Mouse (Mus musculus): ENCODE measurements at regions not wholly inside any gene's neighbourhood (a gene's known extent, or its start where the extent isn't known, plus 50 kb on each side); places are given as distances from the start of the nearest gene placed in this dataset.

DNA sequence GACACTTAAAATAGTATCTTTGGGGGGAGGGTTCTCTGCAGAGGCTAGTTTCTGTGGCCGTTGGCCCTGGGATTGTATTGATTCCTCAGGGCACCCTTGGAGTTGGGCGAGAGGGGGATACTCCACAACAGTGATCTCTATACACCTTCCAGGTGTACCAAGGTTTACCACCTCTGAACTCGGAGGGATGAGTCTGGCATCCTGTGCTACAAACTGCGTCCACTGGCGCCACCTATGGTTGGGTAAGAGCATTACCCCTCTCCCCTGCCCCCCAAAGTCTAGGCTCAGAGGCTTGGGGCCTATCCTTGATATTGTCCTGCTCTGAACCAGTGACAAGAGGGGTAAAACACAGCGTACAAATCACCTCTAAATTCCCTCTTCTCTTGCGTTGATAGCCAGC, 62.2 kb downstream of the Gm17728 start:
- TF ChIP-seq CTCF (IDR thresholded peaks at IDR 0.05; ENCODE audit: borderline replicate concordance, insufficient read depth, low read length): 0 out of 2 replicates have a peak, but pooled peaks have one; percentile 11
- no peak for TF ChIP-seq POLR2A (IDR thresholded peaks at IDR 0.05; ENCODE audit: low read depth, low read length)
- H3K27ac ChIP-seq (ENCODE audit: insufficient read depth, low read length): no peak overlapping the region
- H3K4me1 ChIP-seq (ENCODE audit: control insufficient read depth, insufficient read depth, low read length): no peaks in the 10 kb centered on the region
- no peak overlapping the region for H3K4me3 ChIP-seq (ENCODE audit: insufficient read depth, low read length)

DNA sequence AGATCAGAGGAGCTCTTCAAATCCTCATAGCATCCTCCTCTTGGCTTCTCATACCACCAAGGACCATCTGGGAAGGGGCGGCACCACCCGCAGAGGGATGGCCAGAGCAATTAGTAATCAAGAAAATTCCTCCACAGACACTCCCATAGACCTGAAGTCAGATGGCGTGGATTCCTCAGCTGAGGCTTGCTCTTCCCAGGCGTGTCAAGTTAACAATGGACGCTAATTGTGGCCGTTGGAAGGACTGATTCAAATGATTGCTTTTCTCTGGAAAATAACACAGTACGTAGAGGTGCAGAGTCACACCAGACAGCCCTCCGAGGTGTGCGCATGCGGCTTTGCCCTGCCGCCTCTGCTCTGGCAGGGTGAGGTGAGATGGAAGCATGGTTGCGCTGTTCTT, 62.7 kb downstream of the Gm17728 start:
- no peak overlapping the region for H3K27ac ChIP-seq (ENCODE audit: insufficient read depth, low read length)
- no peak for TF ChIP-seq CTCF (IDR thresholded peaks at IDR 0.05; ENCODE audit: borderline replicate concordance, insufficient read depth, low read length)
- no peak for TF ChIP-seq POLR2A (IDR thresholded peaks at IDR 0.05; ENCODE audit: low read depth, low read length)
- no peaks in the 10 kb centered on the region for H3K4me1 ChIP-seq (ENCODE audit: control insufficient read depth, insufficient read depth, low read length)
- no peak overlapping the region for H3K4me3 ChIP-seq (ENCODE audit: insufficient read depth, low read length)

DNA sequence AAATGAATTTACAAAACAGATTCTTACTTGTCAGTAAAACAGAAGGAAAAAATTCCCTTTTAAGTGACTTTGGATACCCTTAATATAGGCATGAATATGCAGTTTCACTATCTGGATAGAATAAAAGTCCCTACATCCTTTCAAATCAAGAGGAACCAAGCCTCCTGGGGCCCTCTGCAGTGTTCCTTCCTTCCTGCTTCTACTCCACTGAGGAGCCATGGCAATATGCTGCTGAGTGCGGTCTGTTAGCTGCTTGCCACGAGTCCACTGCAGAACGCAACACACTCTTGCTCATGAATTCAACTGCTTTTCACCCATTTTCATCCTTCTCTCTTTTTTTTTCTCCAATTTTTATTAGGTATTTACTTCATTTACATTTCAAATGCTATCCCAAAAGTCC, 107.5 kb downstream of the Gm17728 start:
- no peaks in the 10 kb centered on the region for H3K4me1 ChIP-seq (ENCODE audit: control insufficient read depth, insufficient read depth, low read length)
- H3K4me3 ChIP-seq (ENCODE audit: insufficient read depth, low read length): no peak overlapping the region
- H3K27ac ChIP-seq (ENCODE audit: insufficient read depth, low read length): no peak overlapping the region
- no peak for TF ChIP-seq POLR2A (IDR thresholded peaks at IDR 0.05; ENCODE audit: low read depth, low read length)
- TF ChIP-seq CTCF (IDR thresholded peaks at IDR 0.05; ENCODE audit: borderline replicate concordance, insufficient read depth, low read length): no peak

DNA sequence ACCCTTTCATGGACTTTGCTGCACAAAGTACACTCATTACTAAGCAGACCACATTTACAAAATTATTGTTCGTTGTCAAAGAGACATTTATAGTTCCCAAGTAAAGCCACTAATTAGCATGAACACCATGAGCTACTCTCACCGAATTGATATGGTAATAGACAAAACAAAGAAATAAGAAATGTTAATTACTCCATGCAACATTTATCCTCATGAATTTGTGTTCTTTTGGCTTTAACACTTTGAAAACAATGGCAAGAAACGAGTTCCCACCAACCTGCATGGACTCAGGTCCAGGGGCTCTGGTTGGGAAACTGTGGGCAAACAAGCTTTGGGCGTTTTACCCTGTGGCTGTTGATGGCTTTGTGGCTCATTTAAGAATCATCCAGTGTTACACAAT, 114.2 kb downstream of the Gm17728 start:
- TF ChIP-seq CTCF (IDR thresholded peaks at IDR 0.05; ENCODE audit: borderline replicate concordance, insufficient read depth, low read length): no peak
- no peak for TF ChIP-seq POLR2A (IDR thresholded peaks at IDR 0.05; ENCODE audit: low read depth, low read length)
- Histone ChIP-seq H3K4me1 (ENCODE audit: control insufficient read depth, insufficient read depth, low read length) (peaks cover 8% of the 10 kb centered on the region), H3K4me3 (ENCODE audit: insufficient read depth, low read length) (no peak overlapping the region), H3K27ac (ENCODE audit: insufficient read depth, low read length) (no peak overlapping the region)

DNA sequence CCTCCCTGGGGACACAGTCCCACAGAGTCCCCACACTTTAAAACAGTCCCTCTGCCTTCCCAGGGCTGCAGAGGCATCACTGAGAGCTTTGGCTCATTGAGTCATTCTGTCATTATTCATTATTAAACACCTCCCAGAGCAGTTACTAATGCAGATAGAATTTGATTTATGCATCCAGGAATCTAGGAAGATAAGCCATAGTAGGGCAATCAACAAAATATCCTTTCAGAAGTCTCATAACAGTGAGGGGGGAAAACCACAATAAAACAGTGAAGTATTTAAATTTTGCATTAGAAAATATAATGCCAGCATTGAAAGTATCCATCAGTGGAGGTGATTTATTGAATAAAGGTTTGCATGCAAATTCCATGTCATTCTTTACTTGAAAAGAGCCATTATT, 116.5 kb downstream of the Gm17728 start:
- TF ChIP-seq CTCF (IDR thresholded peaks at IDR 0.05; ENCODE audit: borderline replicate concordance, insufficient read depth, low read length) (no peak), POLR2A (IDR thresholded peaks at IDR 0.05; ENCODE audit: low read depth, low read length) (no peak)
- Histone ChIP-seq H3K4me3 (ENCODE audit: insufficient read depth, low read length) (no peak overlapping the region), H3K4me1 (ENCODE audit: control insufficient read depth, insufficient read depth, low read length) (peaks cover 8% of the 10 kb centered on the region), H3K27ac (ENCODE audit: insufficient read depth, low read length) (no peak overlapping the region)

DNA sequence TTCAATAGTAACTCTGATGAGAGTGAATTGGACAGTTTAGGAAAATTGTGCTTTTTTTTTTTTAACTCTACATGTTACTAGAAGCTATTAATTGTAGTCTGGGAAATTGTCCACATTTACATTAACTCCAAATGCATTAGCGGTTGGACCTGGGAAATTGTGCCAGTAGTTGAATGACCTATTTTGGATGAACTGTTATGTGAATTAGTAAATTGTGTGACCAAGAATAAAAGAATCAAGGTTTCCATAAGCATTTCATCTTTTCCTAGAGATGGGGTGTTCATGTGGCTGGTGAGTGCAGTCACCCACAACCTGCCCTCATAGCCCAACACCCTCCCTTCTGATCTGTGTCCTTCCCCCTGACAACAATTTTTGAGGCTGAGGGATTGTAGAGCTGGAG, 118.3 kb downstream of the Gm17728 start:
- Histone ChIP-seq H3K4me3 (ENCODE audit: insufficient read depth, low read length) (no peak overlapping the region), H3K27ac (ENCODE audit: insufficient read depth, low read length) (no peak overlapping the region), H3K4me1 (ENCODE audit: control insufficient read depth, insufficient read depth, low read length) (peaks cover 8% of the 10 kb centered on the region)
- TF ChIP-seq POLR2A (IDR thresholded peaks at IDR 0.05; ENCODE audit: low read depth, low read length) (no peak), CTCF (IDR thresholded peaks at IDR 0.05; ENCODE audit: borderline replicate concordance, insufficient read depth, low read length) (no peak)

DNA sequence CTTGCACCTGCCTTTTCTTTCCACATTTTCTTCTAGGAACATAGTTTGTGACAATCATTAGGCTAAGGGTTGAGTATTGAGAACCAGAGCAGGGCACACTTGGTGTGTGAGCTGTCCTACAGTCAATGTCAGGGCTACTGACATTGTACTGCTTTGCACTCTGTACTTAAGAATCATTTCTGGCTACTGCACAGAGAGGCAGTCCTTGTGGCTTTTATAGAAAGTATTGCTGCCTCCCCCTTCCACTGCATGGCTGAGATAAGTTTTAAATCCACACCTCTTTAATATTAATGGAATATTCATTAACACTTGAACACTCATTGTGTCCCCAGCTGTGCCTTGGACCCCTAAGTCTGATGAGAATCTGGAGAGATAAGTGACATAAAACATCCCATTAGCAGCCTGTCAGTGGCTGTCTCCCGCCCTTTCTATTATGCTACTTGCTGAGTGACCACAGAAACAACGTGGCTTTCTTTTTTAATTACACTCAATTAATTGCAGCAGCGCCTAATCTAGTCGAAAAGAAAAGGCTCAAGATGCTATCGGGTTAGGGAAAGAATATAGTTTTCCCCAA, 121.5 kb downstream of the Gm17728 start:
- Histone ChIP-seq H3K4me3 (ENCODE audit: insufficient read depth, low read length) (no peak overlapping the region), H3K4me1 (ENCODE audit: control insufficient read depth, insufficient read depth, low read length) (peaks cover 4% of the 10 kb centered on the region; the same call in 1 of the 2 replicates), H3K27ac (ENCODE audit: insufficient read depth, low read length) (no peak overlapping the region)
- no peak for TF ChIP-seq POLR2A (IDR thresholded peaks at IDR 0.05; ENCODE audit: low read depth, low read length)
- TF ChIP-seq CTCF (IDR thresholded peaks at IDR 0.05; ENCODE audit: borderline replicate concordance, insufficient read depth, low read length): no peak

DNA sequence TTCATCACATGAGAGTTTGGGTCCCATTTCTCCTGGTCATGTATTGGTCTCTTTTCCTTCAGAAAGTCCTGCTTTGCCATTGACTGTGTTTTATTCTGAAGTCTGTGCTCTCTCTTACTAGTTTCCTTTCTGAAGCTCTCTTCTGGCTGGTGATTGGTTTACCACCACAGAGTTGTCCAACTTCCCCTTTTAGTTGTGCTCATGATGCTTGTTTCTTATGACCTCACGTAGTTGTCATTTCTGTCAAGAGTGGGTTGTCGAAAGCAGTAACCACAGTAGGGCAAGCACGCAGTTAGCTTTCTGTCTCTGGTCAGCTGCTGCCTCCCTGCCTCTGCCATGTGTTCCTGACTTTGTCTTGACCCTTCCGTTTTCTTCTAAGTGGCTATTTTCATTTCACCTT, 112.0 kb downstream of the Pabpc6 start:
- no peak for TF ChIP-seq CTCF (IDR thresholded peaks at IDR 0.05; ENCODE audit: borderline replicate concordance, insufficient read depth, low read length)
- no peak for TF ChIP-seq POLR2A (IDR thresholded peaks at IDR 0.05; ENCODE audit: low read depth, low read length)

DNA sequence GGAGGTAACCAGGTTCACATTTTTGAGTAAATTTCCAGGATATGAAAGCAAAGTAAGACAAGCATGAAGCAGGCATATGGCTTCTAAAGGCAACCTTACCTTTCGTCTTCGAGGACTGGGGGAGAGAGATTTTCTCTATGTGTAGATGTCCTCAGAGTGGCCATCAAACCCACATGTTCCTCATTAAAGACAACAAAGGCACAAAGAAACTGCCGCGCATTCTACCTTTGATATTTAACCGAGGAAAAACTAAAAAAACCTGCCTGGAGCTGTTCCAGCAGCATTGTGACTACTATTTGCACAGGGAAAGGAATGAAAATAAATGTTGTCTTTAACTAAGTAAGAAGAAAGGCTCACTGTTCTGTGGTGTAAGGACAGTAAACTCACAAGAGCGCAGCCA, 102.7 kb downstream of the Pabpc6 start:
- no peak overlapping the region for H3K27ac ChIP-seq (ENCODE audit: insufficient read depth, low read length)
- H3K4me1 ChIP-seq (ENCODE audit: control insufficient read depth, insufficient read depth, low read length): no peaks in the 10 kb centered on the region
- TF ChIP-seq CTCF (IDR thresholded peaks at IDR 0.05; ENCODE audit: borderline replicate concordance, insufficient read depth, low read length): no peak
- H3K4me3 ChIP-seq (ENCODE audit: insufficient read depth, low read length): no peak overlapping the region

More for the DNA sequence above, 112.0 kb downstream of the Pabpc6 start:
- Histone ChIP-seq H3K27ac (ENCODE audit: insufficient read depth, low read length) (no peak overlapping the region), H3K4me1 (ENCODE audit: control insufficient read depth, insufficient read depth, low read length) (no peaks in the 10 kb centered on the region), H3K4me3 (ENCODE audit: insufficient read depth, low read length) (no peak overlapping the region)

DNA sequence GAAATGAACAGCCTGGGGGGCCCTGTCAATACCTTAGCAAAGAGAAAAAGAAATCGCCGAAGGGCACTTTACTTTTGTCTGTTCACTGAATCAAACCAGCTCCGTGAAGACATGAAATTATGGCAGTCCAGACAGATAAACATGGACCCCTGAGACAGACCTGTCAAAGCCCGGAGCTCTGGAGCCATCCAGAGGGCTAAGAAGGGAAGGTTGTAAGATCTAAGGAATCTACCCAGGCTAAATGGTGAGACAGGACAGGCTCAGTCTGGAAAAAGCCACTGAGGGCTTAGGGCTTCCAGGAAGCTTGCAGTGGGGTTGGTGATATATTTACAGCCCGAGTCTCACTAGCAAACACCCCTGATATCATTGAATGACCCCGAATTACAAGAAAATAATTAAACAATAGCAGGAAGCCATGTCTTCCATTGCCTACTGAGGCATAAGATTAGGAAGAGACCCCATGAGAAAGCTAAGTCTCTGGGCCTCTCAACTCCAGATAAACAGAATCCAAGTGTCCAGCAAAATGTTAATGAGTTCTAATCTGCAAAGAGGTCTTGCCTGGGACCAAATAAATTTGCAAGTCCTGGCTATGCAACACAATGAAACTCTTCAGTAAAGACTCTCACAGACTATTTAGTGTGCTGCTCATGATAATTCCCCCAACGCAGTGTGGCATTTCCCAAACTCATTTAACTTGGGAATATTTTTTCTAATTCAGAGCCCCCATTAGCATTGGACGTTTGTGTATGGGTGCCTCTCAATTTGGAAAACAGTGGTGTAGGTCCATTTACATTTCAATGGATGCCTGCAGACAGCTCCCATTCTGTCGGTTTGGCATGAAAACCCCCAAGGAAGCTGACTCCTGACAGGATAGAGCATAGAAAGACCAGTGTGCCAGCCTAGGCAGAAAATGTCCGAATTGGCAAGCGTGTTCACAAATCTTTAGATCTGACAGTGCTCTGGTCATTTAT, 89.8 kb downstream of the Pabpc6 start:
- Histone ChIP-seq H3K4me3 (ENCODE audit: insufficient read depth, low read length) (no peak overlapping the region), H3K27ac (ENCODE audit: insufficient read depth, low read length) (no peak overlapping the region)

More for the DNA sequence above, 89.8 kb downstream of the Pabpc6 start:
- TF ChIP-seq POLR2A (IDR thresholded peaks at IDR 0.05; ENCODE audit: low read depth, low read length): no peak
- no peak for TF ChIP-seq CTCF (IDR thresholded peaks at IDR 0.05; ENCODE audit: borderline replicate concordance, insufficient read depth, low read length)
- no peaks in the 10 kb centered on the region for H3K4me1 ChIP-seq (ENCODE audit: control insufficient read depth, insufficient read depth, low read length)
